In the genomic region with DNA sequence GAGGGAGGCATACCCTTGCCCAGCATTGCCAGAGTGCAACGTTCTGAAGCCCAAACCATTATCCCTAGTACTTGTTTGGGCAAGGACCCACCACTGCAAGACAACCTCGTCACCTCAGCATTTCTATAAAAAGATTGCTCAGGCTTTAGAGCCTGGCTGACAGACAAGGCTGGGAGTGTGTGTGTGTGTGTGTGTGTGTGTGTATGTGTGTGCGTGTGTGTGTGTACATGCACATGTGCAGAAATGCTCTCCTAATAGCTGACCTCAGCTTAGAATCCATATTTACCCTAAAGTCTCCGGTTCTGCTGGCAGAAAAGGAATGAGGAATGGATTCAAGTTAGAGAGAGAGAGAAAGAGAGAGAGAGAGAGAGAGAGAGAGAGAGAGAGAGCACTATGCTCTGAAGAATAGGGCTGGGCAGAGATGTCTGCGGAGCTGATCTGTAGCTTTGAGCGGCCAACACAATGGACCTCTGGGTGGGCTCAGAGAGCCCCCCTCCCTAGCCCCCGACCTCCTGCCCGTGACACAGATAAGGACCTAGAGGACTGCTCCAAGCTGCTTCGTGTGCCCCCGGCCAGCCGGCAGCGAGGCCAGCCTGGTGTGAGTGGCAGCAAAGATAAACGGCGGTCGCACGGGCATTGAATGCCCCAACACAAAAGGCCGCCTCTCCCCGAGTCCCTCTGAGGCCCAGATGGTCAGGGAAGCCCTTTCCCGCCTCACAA, we compare ENCODE assay signal across 9 mouse cellular contexts.
DNase-seq lines count a peak whose midpoint lies in the region; ATAC-seq and TF ChIP-seq lines count a peak whose summit lies in the region.
"Had no signal": no experiment of that assay in that cellular context is flagged by ENCODE, and none has a peak within 500 bp of the region (broad histone marks: within the 10 kb centered on the region; RNA-seq: fewer than 3 reads in every experiment).

No protein-coding gene starts in this region.

- H3K9me3 ChIP-seq in heart, postnatal 0 days (replicated peaks; ENCODE audit: control insufficient read depth, low read length) = no peaks in the 10 kb centered on the region

- H3K4me3 ChIP-seq in heart, postnatal 0 days (ENCODE audit: low read depth, low read length) = peak overlapping the region; percentile 26
- H3K4me3 ChIP-seq: megakaryocyte, embryonic 14.5 days had no signal

- no peaks in the 10 kb centered on the region for H3K27me3 ChIP-seq in heart, postnatal 0 days (ENCODE audit: control insufficient read depth, insufficient read depth, low read length)

- no peak overlapping the region for H3K9ac ChIP-seq in heart, postnatal 0 days (replicated peaks; ENCODE audit: low read depth, low read length)

- H3K4me1 ChIP-seq in heart, postnatal 0 days (ENCODE audit: control insufficient read depth, insufficient read depth) = peaks cover 3% of the 10 kb centered on the region; the same call in 1 of the 2 replicates
- H3K4me1 ChIP-seq: megakaryocyte, embryonic 14.5 days had no signal

- DNase-seq in cerebellum, postnatal 36 days = peak; percentile 10 to 13
- DNase-seq in cerebellum, adult 8-10 months = no peak
- DNase-seq in embryo, embryonic 10 days (ENCODE audit: low spot score) = peak; percentile 59
- DNase-seq in heart, postnatal 0 days (ENCODE audit: low spot score) = peak; percentile 46
- DNase-seq in lung, postnatal 14 days = peak; percentile 14
- no peak for DNase-seq in T-cell, adult 2 months (ENCODE audit: low spot score)
- DNase-seq in layer of hippocampus, postnatal 25 days (ENCODE audit: extremely low spot score in 1 of 2, low spot score in 1 of 2) = no peak
- DNase-seq in spleen, adult 12 weeks (ENCODE audit: low spot score) = no peak

- TF ChIP-seq EP300 in heart, postnatal 0 days (IDR thresholded peaks at IDR 0.05; ENCODE audit: low read depth) = no peak

- no peaks in the 10 kb centered on the region for H3K36me3 ChIP-seq in heart, postnatal 0 days (replicated peaks; ENCODE audit: control insufficient read depth, insufficient read depth, low read length)

- 33% methylated on average over 19 of the region's 19 CpGs for WGBS in heart, postnatal 0 days

- H3K27ac ChIP-seq in heart, postnatal 0 days (ENCODE audit: low read depth) = peak overlapping the region; percentile 69

- ATAC-seq in heart, postnatal 0 days (ENCODE audit: insufficient read depth, low read depth) = peak; percentile 51

- no peak for TF ChIP-seq CTCF in heart, postnatal 0 days (IDR thresholded peaks at IDR 0.05; ENCODE audit: low read depth)

- peak overlapping the region; percentile 57 for H3K4me2 ChIP-seq in heart, postnatal 0 days (ENCODE audit: low read depth, low read length)

Comparison
In these comparisons a context has a peak if more than half of its experiments do, and no peak if none do; other contexts are left out.
1. DNase-seq: peak in cerebellum, postnatal 36 days (2 of 2), embryo, embryonic 10 days (single experiment), heart, postnatal 0 days (single experiment) and lung, postnatal 14 days (single experiment); none in cerebellum, adult 8-10 months (single experiment), T-cell, adult 2 months (single experiment), layer of hippocampus, postnatal 25 days (0 of 2) and spleen, adult 12 weeks (single experiment).